Mouse (Mus musculus) intestine, embryonic 16.5 days (tissue): ENCODE data around the gene Ssb. TPM values are rescaled to one million over a fixed set of nuclear protein-coding genes. Genes with fewer than 3 reads are reported as not detected.

Source experiments
- ATAC-seq: fragments of 200-750 bp; cut with Nextera tagmentation; 2 replicates; pipeline ENCODE4 v1.8.0; 2017; ENCODE audit warnings: moderate TSS enrichment, moderate library complexity
- H3K27ac ChIP-seq: fragments of 300-500 bp; sonication (generic); 2 replicates; pipeline ENCODE4 v1.5.1; 2014; ENCODE audit warnings: mild to moderate bottlenecking, low read length
- H3K27me3 ChIP-seq: fragments of 300-500 bp; sonication (generic); replicated peaks from 2 replicates; pipeline ENCODE4 v1.6.1; 2014; ENCODE audit warnings: low read length, control low read depth, mixed read lengths; ENCODE audit not compliant: control insufficient read depth, insufficient read depth
- H3K36me3 ChIP-seq: fragments of 300-500 bp; sonication (generic); 2 replicates; pipeline ENCODE4 v1.6.1; 2014; ENCODE audit warnings: low read length, control low read depth; ENCODE audit not compliant: control insufficient read depth, insufficient read depth
- H3K4me1 ChIP-seq: fragments of 300-500 bp; sonication (generic); 2 replicates; pipeline ENCODE4 v1.6.1; 2014; ENCODE audit warnings: low read length, control low read depth, mixed read lengths; ENCODE audit not compliant: control insufficient read depth, insufficient read depth
- H3K4me2 ChIP-seq: fragments of 300-500 bp; sonication (generic); 2 replicates; pipeline ENCODE4 v1.6.1; 2014; ENCODE audit warnings: low read depth, low read length, control low read depth
- H3K4me3 ChIP-seq: fragments of 300-500 bp; sonication (generic); 2 replicates; pipeline ENCODE4 v1.5.1; 2014; ENCODE audit warnings: mild to moderate bottlenecking, low read length
- H3K9ac ChIP-seq: fragments of 300-500 bp; sonication (generic); 2 replicates; pipeline ENCODE4 v1.6.1; 2014; ENCODE audit warnings: low read depth, low read length
- H3K9me3 ChIP-seq: fragments of 300-500 bp; sonication (generic); 2 replicates; pipeline ENCODE4 v1.6.1; 2016; ENCODE audit warnings: low read length, control low read depth; ENCODE audit not compliant: control insufficient read depth
- WGBS: fragments of 180-500 bp; shearing (Covaris S2); extraction: QIAGEN DNeasy Blood & Tissue Kit; methylation state at CpG from one replicate; pipeline ENCODE4 v1.1.7; 2014; 5-methylcytosine and 5-hydroxymethylcytosine counted together
- polyA plus RNA-seq: library from polyadenylated mRNA; unstranded; fragments of >200 nt; fragmentation: Nextera tagmentation; extraction: Ambion mirVana; gene quantifications from 2 replicates; pipeline ENCODE4 v1.2.1, GENCODE M21; 2015

Ssb gene
- polyA plus RNA-seq: 223 and 249 TPM in 2 replicates

- peak within 1 kb of the TSS; percentile 90 for H3K27ac ChIP-seq
- H3K4me2 ChIP-seq: peak within 1 kb of the TSS; percentile 72
- peak; percentile 94 for ATAC-seq
- peak within 1 kb of the TSS; percentile 100 for H3K4me3 ChIP-seq
- peak within 1 kb of the TSS; percentile 99 for H3K9ac ChIP-seq
- H3K9me3 ChIP-seq: no peaks in the 10 kb centered on the region
- H3K36me3 ChIP-seq: no peaks in the 10 kb centered on the region
- no peaks in the 10 kb centered on the region for H3K27me3 ChIP-seq
- peaks cover 5% of the 10 kb centered on the region; the same call in 1 of the 2 replicates for H3K4me1 ChIP-seq
- WGBS: under 1% methylated on average over 66 of the region's 66 CpGs
These were observed at the start of gene Ssb for GRCm38 (mm10) chr2:69861485-69862091. TSS of gene Ssb (plus strand) at chr2:69861562.

- 0 out of 2 replicates have a peak, but pooled peaks cover 3% of the 10 kb centered on the region for H3K9me3 ChIP-seq
- peak; percentile 90 for ATAC-seq
- 0 out of 2 replicates have a peak overlapping the region, but pooled peaks have one; percentile 4 for H3K27ac ChIP-seq
- no peaks in the 10 kb centered on the region for H3K4me1 ChIP-seq
- H3K27me3 ChIP-seq: no peaks in the 10 kb centered on the region
- no peak overlapping the region for H3K4me3 ChIP-seq
- H3K9ac ChIP-seq: no peak overlapping the region
- no peak overlapping the region for H3K4me2 ChIP-seq
- no peaks in the 10 kb centered on the region for H3K36me3 ChIP-seq
- WGBS: 54% methylated on average over 5 of the region's 5 CpGs
These were observed 44.8 kb upstream of the Ssb start for GRCm38 (mm10) chr2:69816575-69816974.

- no peaks in the 10 kb centered on the region for H3K36me3 ChIP-seq
- no peak overlapping the region for H3K9ac ChIP-seq
- WGBS: 73% methylated on average over 9 of the region's 9 CpGs
- H3K4me1 ChIP-seq: no peaks in the 10 kb centered on the region
- H3K9me3 ChIP-seq: 0 out of 2 replicates have a peak, but pooled peaks cover under 1% of the 10 kb centered on the region
- ATAC-seq: peak; percentile 37
- no peak overlapping the region for H3K4me2 ChIP-seq
- no peaks in the 10 kb centered on the region for H3K27me3 ChIP-seq
- H3K27ac ChIP-seq: peak overlapping the region; percentile 31; the same call in 1 of the 2 replicates
- H3K4me3 ChIP-seq: no peak overlapping the region
These were observed 42.8 kb upstream of the Ssb start for GRCm38 (mm10) chr2:69818350-69819085.

GRCm38 (mm10) chr2:69820201-69820600 is 41.2 kb upstream of the Ssb start:
- no peaks in the 10 kb centered on the region for H3K36me3 ChIP-seq
- no peaks in the 10 kb centered on the region for H3K9me3 ChIP-seq
- H3K9ac ChIP-seq: no peak overlapping the region
- no peak overlapping the region for H3K4me2 ChIP-seq
- H3K4me3 ChIP-seq: no peak overlapping the region
- no peak for ATAC-seq
- H3K27me3 ChIP-seq: no peaks in the 10 kb centered on the region
- H3K4me1 ChIP-seq: no peaks in the 10 kb centered on the region
- WGBS: 26% methylated on average over 1 of the region's 1 CpGs
- no peak overlapping the region for H3K27ac ChIP-seq

- 4% methylated on average over 8 of the region's 8 CpGs for WGBS
- Histone ChIP-seq H3K27me3 (no peaks in the 10 kb centered on the region), H3K27ac (peak within 1 kb of the TSS; percentile 95)
These were observed 39.7 kb upstream of the Ssb start, which contains the start of gene Klhl23 for GRCm38 (mm10) chr2:69821711-69822110. TSS of gene Klhl23 (plus strand) at chr2:69821944.

GRCm38 (mm10) chr2:69822361-69823128 is 38.8 kb upstream of the Ssb start:
- Histone ChIP-seq H3K4me2 (peak overlapping the region; percentile 62), H3K36me3 (no peaks in the 10 kb centered on the region), H3K9me3 (no peaks in the 10 kb centered on the region), H3K27ac (peak overlapping the region; percentile 95), H3K27me3 (no peaks in the 10 kb centered on the region), H3K4me1 (0 out of 2 replicates have a peak, but pooled peaks cover 4% of the 10 kb centered on the region), H3K4me3 (peak overlapping the region; percentile 87), H3K9ac (peak overlapping the region; percentile 93)
- WGBS: under 1% methylated on average over 78 of the region's 80 CpGs
- peak; percentile 74 for ATAC-seq

More at GRCm38 (mm10) chr2:69821711-69822110, 39.7 kb upstream of the Ssb start, which contains the start of gene Klhl23:
- Histone ChIP-seq H3K4me3 (peak within 1 kb of the TSS; percentile 87), H3K9ac (peak within 1 kb of the TSS; percentile 93), H3K4me1 (0 out of 2 replicates have a peak, but pooled peaks cover 4% of the 10 kb centered on the region), H3K4me2 (peak within 1 kb of the TSS; percentile 62), H3K36me3 (no peaks in the 10 kb centered on the region), H3K9me3 (no peaks in the 10 kb centered on the region)
- ATAC-seq: 0 out of 2 replicates have a peak, but pooled peaks have one; percentile 2

- Histone ChIP-seq H3K27me3 (no peaks in the 10 kb centered on the region), H3K4me2 (peak overlapping the region; percentile 62), H3K4me1 (0 out of 2 replicates have a peak, but pooled peaks cover 4% of the 10 kb centered on the region), H3K9ac (peak overlapping the region; percentile 93), H3K36me3 (no peaks in the 10 kb centered on the region), H3K9me3 (no peaks in the 10 kb centered on the region), H3K4me3 (peak overlapping the region; percentile 87), H3K27ac (peak overlapping the region; percentile 95)
- WGBS: 2% methylated on average over 45 of the region's 45 CpGs
- peak; percentile 84 for ATAC-seq
These were observed 38.2 kb upstream of the Ssb start for GRCm38 (mm10) chr2:69823129-69823677.

GRCm38 (mm10) chr2:69825898-69826297 is 35.5 kb upstream of the Ssb start:
- Histone ChIP-seq H3K27ac (peak overlapping the region; percentile 39; the same call in 1 of the 2 replicates), H3K9ac (no peak overlapping the region), H3K4me2 (no peak overlapping the region), H3K4me3 (no peak overlapping the region), H3K27me3 (no peaks in the 10 kb centered on the region), H3K4me1 (0 out of 2 replicates have a peak, but pooled peaks cover 4% of the 10 kb centered on the region), H3K36me3 (no peaks in the 10 kb centered on the region; the same call in none of the 2 replicates), H3K9me3 (no peaks in the 10 kb centered on the region)
- ATAC-seq: no peak
- 69% methylated on average over 10 of the region's 10 CpGs for WGBS
